Mouse (Mus musculus) adrenal gland, postnatal 14 days (tissue): ENCODE data around the gene Melk. TPM values are rescaled to one million over a fixed set of nuclear protein-coding genes. Genes with fewer than 3 reads are reported as not detected.

Experiments used
- DNase-seq: peaks from one replicate; pipeline ENCODE4 v3.0.0; 2021; ENCODE audit warnings: mixed read lengths
- total RNA-seq: library from RNA; stranded (reverse); gene quantifications from 2 replicates; pipeline ENCODE4 v1.2.3, GENCODE M21; 2021

Gene Melk
- total RNA-seq, 1 experiment from 2014 or later, result 5.1 TPM

DNA sequence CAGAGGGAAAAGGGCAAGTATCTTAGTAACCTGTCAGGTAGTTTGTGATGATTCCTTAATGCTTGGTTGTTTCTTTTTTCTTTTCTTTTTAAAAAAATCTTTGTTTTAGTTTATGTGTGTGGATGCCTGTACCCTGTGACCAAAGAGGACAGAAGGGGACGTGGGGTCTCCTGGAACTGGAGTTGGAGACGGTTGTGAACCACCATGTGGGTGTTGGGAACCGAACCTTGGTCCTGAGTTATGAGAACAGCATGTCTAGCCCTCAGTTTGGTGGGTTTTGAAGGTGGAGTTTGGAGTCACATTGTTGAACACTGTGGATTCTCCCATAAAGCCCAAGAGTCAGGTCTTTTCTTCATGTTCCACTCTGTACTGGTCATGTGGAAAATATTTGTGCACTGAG lies 26.0 kb downstream of the Melk start:
- no peak for DNase-seq

- DNase-seq, result no peak
These were observed 27.3 kb downstream of the Melk start for GRCm38 (mm10) chr4:44327976-44328375.

DNA sequence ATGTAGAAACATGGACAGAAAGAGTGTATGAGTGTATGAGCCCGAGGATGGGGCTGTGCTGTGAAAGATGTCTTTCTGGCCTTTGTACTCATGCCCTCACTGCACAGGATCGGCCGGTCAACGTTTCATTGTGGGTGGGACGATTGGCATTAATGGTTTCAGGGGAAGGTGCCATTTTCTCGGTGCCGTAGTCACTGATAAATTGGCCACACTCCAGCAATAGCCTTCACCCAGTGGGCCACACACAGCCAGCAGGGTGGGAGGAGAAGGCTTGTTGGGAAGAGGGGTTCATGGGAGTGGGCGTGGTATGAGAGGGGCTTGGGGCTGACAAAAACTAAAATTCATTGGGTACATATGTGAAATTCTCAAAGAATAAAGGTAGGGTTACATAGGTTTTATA lies 34.3 kb downstream of the Melk start:
- DNase-seq, result no peak

DNA sequence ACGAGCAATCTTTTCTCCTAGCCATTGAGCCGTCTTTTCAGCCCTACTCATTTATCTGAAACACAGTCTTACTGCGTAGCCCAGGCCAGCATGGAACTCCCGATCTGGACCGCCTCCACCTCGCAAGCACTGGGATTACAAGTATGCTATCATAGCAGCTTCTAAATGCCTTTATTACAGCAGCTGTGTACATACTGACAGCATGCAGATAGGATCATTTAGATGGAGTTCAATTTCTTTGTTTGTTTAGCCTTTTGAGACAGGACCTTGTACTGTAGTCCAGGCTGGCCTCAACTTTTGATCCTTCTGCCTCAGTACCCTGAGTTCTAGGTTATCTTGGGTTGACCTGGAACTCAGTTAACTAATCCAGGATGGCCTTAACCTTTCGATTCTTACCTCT lies 61.0 kb downstream of the Melk start:
- DNase-seq, result no peak

DNA sequence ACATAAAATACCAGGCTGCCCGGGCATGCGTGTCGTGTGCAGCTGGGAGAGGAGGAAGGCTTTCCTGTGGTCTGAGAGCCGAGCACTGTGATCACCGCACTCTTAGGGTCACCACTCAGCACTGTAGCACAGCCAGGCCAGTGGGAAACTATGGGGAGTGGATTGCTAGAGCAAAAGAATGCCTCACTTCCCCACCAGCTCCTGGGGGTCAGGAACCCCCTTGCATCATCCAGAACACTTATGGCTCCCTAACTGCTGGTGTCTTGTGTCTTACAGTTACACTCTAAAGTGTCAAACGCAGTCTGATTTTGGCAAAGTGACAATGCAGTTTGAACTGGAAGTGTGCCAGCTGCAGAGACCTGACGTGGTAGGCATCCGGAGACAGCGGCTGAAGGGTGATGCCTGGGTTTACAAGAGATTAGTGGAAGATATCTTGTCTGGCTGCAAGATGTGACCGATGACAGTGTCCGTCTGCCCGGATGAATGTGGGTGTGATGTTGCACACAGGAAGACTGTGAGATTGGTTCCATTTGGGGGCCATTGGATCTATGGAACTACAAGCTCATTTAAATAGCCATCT lies 62.8 kb downstream of the Melk start:
- DNase-seq, result peak; percentile 52

DNA sequence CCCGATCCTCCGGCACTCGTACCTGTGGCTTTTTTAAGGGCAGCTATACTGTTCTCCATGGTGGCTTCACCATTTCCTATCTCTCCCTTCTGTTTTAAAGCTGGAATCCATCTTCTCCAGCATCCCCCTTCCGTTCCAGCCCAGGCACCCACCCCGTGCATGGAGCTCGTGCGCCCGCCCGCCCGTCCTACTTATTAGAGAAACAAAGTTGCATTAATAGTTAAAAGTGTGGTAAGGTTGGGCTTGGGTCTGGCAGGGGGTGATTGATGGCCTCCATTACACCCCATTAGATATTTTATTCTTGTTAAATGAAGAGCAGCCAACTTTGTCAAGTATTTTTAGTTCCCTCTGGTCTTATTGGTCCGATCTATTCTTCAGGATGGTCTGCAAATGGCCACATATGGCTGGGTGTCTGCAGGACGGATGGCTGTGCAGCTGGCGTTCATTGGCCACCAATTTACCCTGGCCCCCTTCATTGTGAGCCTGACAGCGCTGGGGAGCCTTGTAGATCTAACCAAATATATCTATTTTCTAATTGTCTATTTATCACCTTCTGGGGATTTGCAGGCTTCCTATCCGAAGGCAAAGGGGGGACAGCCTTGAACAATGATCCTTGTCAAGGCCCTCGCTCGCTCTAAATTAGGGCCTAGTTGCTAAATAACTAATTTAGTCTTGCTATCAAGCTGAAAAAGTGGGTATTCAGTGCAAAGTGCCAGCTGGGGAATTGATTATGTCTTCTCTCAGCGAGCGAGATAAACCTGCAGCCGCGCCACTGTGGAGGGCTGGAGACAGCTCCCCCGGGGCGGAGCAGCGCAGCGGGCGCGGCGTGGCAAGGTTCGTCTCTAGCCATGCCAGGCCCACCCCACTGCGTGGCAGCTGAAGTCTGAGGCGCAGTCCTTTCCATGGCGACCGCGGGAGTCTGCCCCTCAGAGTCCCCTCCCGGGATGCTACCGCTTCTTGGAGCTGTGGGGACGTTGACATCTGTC lies 91.8 kb downstream of the Melk start:
- DNase-seq, result no peak

GRCm38 (mm10) chr4:44402607-44403006 lies 101.9 kb downstream of the Melk start:
- DNase-seq, result peak; percentile 23

DNA sequence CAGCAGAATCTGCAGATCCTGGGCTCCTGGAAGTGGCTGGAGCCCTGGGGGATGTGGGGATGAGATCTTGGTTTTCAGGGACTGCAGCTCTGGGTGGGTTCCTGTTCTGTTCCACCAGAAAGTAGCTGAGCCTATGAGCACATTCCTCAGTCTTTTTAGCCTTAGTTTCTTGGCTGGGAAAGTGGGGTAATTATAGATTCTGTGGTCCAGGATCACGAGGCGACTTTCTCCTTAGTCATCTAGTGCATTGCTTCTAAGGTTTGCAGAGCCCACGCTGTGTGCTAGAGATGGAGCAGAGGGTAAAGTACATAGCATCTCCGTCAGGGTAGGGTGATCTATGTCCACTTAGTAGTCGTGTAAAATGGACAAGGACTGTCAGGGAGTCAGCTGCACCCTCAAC lies 103.8 kb downstream of the Melk start:
- no peak for DNase-seq

Other genes with a start within 250 kb of the Melk start
- gene Gne, start 216.7 kb upstream of the Melk start, total RNA-seq, result 36.9 and 45.8 TPM in 2 replicates
- gene Rnf38, start 67.1 kb upstream of the Melk start, total RNA-seq, result 47.1 and 50.3 TPM in 2 replicates